Mouse (Mus musculus): Measurements from ENCODE around the gene Edaradd. TPM values are rescaled to one million over a fixed set of nuclear protein-coding genes. Genes with fewer than 3 reads are reported as not detected.
A peak's percentile ranks its signal among the peaks of the same experiment; 100 is the strongest.

Edaradd gene
- polyA plus RNA-seq (2014; fragmentation: Nextera tagmentation; extraction: Ambion mirVana), result 3.2 and 3.6 TPM in 2 replicates

GRCm38 (mm10) chr13:12519955-12520584 lies at the start of gene Edaradd:
Gene Edaradd (minus strand): TSS chr13:12520438.
- Histone ChIP-seq H3K27ac (replicated peaks; ENCODE audit: low read depth, low read length) (peak within 1 kb of the TSS; percentile 54), H3K4me1 (ENCODE audit: control insufficient read depth, insufficient read depth, low read length) (no peaks in the 10 kb centered on the region), H3K9me3 (ENCODE audit: control insufficient read depth, low read length) (no peaks in the 10 kb centered on the region), H3K4me2 (ENCODE audit: low read depth, low read length) (peak within 1 kb of the TSS; percentile 95), H3K4me3 (ENCODE audit: low read depth, low read length) (peak within 1 kb of the TSS; percentile 58), H3K36me3 (ENCODE audit: control insufficient read depth, insufficient read depth, low read length) (no peaks in the 10 kb centered on the region), H3K9ac (ENCODE audit: low read depth, low read length) (peak within 1 kb of the TSS; percentile 68), H3K27me3 (replicated peaks; ENCODE audit: control insufficient read depth, insufficient read depth, low read length) (no peaks in the 10 kb centered on the region)
- DNase-seq (ENCODE audit: low spot score), result peak; percentile 88
- peak; percentile 89 for ATAC-seq (ENCODE audit: low read depth)
- under 1% methylated on average over 35 of the region's 35 CpGs for WGBS

GRCm38 (mm10) chr13:12569741-12570140 lies 49.5 kb upstream of the Edaradd start:
- 0 out of 2 replicates have a peak, but pooled peaks cover 3% of the 10 kb centered on the region for H3K27me3 ChIP-seq (replicated peaks; ENCODE audit: control insufficient read depth, insufficient read depth, low read length)
- no peaks in the 10 kb centered on the region for H3K9me3 ChIP-seq (ENCODE audit: control insufficient read depth, low read length)
- no peak overlapping the region for H3K4me3 ChIP-seq (ENCODE audit: low read depth, low read length)
- no peak for DNase-seq (ENCODE audit: low spot score)
- no peak for ATAC-seq (ENCODE audit: low read depth)
- no peak overlapping the region for H3K9ac ChIP-seq (ENCODE audit: low read depth, low read length)
- no peak overlapping the region for H3K4me2 ChIP-seq (ENCODE audit: low read depth, low read length)
- H3K4me1 ChIP-seq (ENCODE audit: control insufficient read depth, insufficient read depth, low read length), result no peaks in the 10 kb centered on the region
- H3K27ac ChIP-seq (replicated peaks; ENCODE audit: low read depth, low read length), result no peak overlapping the region
- WGBS, result 79% methylated on average over 7 of the region's 7 CpGs
- H3K36me3 ChIP-seq (ENCODE audit: control insufficient read depth, insufficient read depth, low read length), result no peaks in the 10 kb centered on the region

GRCm38 (mm10) chr13:12568597-12569469 lies 48.6 kb upstream of the Edaradd start:
- H3K4me2 ChIP-seq (ENCODE audit: low read depth, low read length), result no peak overlapping the region
- no peak for ATAC-seq (ENCODE audit: low read depth)
- 69% methylated on average over 9 of the region's 9 CpGs for WGBS

GRCm38 (mm10) chr13:12567936-12568335 lies 47.7 kb upstream of the Edaradd start:
- 75% methylated on average over 1 of the region's 1 CpGs for WGBS
- Histone ChIP-seq H3K4me2 (ENCODE audit: low read depth, low read length) (no peak overlapping the region), H3K9ac (ENCODE audit: low read depth, low read length) (no peak overlapping the region), H3K9me3 (ENCODE audit: control insufficient read depth, low read length) (no peaks in the 10 kb centered on the region), H3K4me1 (ENCODE audit: control insufficient read depth, insufficient read depth, low read length) (no peaks in the 10 kb centered on the region), H3K27me3 (replicated peaks; ENCODE audit: control insufficient read depth, insufficient read depth, low read length) (0 out of 2 replicates have a peak, but pooled peaks cover 3% of the 10 kb centered on the region), H3K4me3 (ENCODE audit: low read depth, low read length) (no peak overlapping the region), H3K27ac (replicated peaks; ENCODE audit: low read depth, low read length) (no peak overlapping the region), H3K36me3 (ENCODE audit: control insufficient read depth, insufficient read depth, low read length) (no peaks in the 10 kb centered on the region)
- DNase-seq (ENCODE audit: low spot score) (no peak), ATAC-seq (ENCODE audit: low read depth) (no peak)

More at GRCm38 (mm10) chr13:12568597-12569469, 48.6 kb upstream of the Edaradd start:
- no peak for DNase-seq (ENCODE audit: low spot score)
- H3K36me3 ChIP-seq (ENCODE audit: control insufficient read depth, insufficient read depth, low read length), result no peaks in the 10 kb centered on the region
- H3K9me3 ChIP-seq (ENCODE audit: control insufficient read depth, low read length), result no peaks in the 10 kb centered on the region
- H3K4me1 ChIP-seq (ENCODE audit: control insufficient read depth, insufficient read depth, low read length), result no peaks in the 10 kb centered on the region
- H3K4me3 ChIP-seq (ENCODE audit: low read depth, low read length), result no peak overlapping the region
- no peak overlapping the region for H3K9ac ChIP-seq (ENCODE audit: low read depth, low read length)
- 0 out of 2 replicates have a peak, but pooled peaks cover 3% of the 10 kb centered on the region for H3K27me3 ChIP-seq (replicated peaks; ENCODE audit: control insufficient read depth, insufficient read depth, low read length)
- no peak overlapping the region for H3K27ac ChIP-seq (replicated peaks; ENCODE audit: low read depth, low read length)

- WGBS, result 0% methylated on average over 46 of the region's 73 CpGs
- ATAC-seq (ENCODE audit: low read depth), result peak; percentile 99
- Histone ChIP-seq H3K4me1 (ENCODE audit: control insufficient read depth, insufficient read depth, low read length) (no peaks in the 10 kb centered on the region), H3K4me2 (ENCODE audit: low read depth, low read length) (peak within 1 kb of the TSS; percentile 89), H3K36me3 (ENCODE audit: control insufficient read depth, insufficient read depth, low read length) (no peaks in the 10 kb centered on the region), H3K27me3 (replicated peaks; ENCODE audit: control insufficient read depth, insufficient read depth, low read length) (0 out of 2 replicates have a peak, but pooled peaks cover 3% of the 10 kb centered on the region), H3K9ac (ENCODE audit: low read depth, low read length) (peak within 1 kb of the TSS; percentile 73), H3K9me3 (ENCODE audit: control insufficient read depth, low read length) (no peaks in the 10 kb centered on the region), H3K4me3 (ENCODE audit: low read depth, low read length) (peak within 1 kb of the TSS; percentile 82), H3K27ac (replicated peaks; ENCODE audit: low read depth, low read length) (no peak within 1 kb of the TSS)
- peak; percentile 99 for DNase-seq (ENCODE audit: low spot score)
Observed at GRCm38 (mm10) chr13:12565621-12566390, 45.6 kb upstream of the Edaradd start, which contains the start of gene Ero1lb. Gene Ero1lb (plus strand): TSS chr13:12565874.

- 76% methylated on average over 4 of the region's 4 CpGs for WGBS
- no peak for ATAC-seq (ENCODE audit: low read depth)
- H3K27ac ChIP-seq (replicated peaks; ENCODE audit: low read depth, low read length), result no peak overlapping the region
- no peak for DNase-seq (ENCODE audit: low spot score)
- no peaks in the 10 kb centered on the region for H3K9me3 ChIP-seq (ENCODE audit: control insufficient read depth, low read length)
- no peak overlapping the region for H3K4me2 ChIP-seq (ENCODE audit: low read depth, low read length)
- H3K4me3 ChIP-seq (ENCODE audit: low read depth, low read length), result no peak overlapping the region
- H3K27me3 ChIP-seq (replicated peaks; ENCODE audit: control insufficient read depth, insufficient read depth, low read length), result 0 out of 2 replicates have a peak, but pooled peaks cover 3% of the 10 kb centered on the region
- no peak overlapping the region for H3K9ac ChIP-seq (ENCODE audit: low read depth, low read length)
- no peaks in the 10 kb centered on the region for H3K4me1 ChIP-seq (ENCODE audit: control insufficient read depth, insufficient read depth, low read length)
- H3K36me3 ChIP-seq (ENCODE audit: control insufficient read depth, insufficient read depth, low read length), result no peaks in the 10 kb centered on the region
Observed at GRCm38 (mm10) chr13:12562256-12562655, 42.0 kb upstream of the Edaradd start.

- H3K4me3 ChIP-seq (ENCODE audit: low read depth, low read length), result no peak overlapping the region
- no peak overlapping the region for H3K27ac ChIP-seq (replicated peaks; ENCODE audit: low read depth, low read length)
- H3K4me1 ChIP-seq (ENCODE audit: control insufficient read depth, insufficient read depth, low read length), result no peaks in the 10 kb centered on the region
- H3K9ac ChIP-seq (ENCODE audit: low read depth, low read length), result no peak overlapping the region
- ATAC-seq (ENCODE audit: low read depth) (no peak), DNase-seq (ENCODE audit: low spot score) (no peak)
- no peaks in the 10 kb centered on the region for H3K9me3 ChIP-seq (ENCODE audit: control insufficient read depth, low read length)
- H3K4me2 ChIP-seq (ENCODE audit: low read depth, low read length), result no peak overlapping the region
- 60% methylated on average over 2 of the region's 2 CpGs for WGBS
- 0 out of 2 replicates have a peak, but pooled peaks cover 3% of the 10 kb centered on the region for H3K27me3 ChIP-seq (replicated peaks; ENCODE audit: control insufficient read depth, insufficient read depth, low read length)
- no peaks in the 10 kb centered on the region for H3K36me3 ChIP-seq (ENCODE audit: control insufficient read depth, insufficient read depth, low read length)
Observed at GRCm38 (mm10) chr13:12561729-12562128, 41.5 kb upstream of the Edaradd start.

GRCm38 (mm10) chr13:12559462-12560120 lies 39.4 kb upstream of the Edaradd start:
- no peak overlapping the region for H3K4me2 ChIP-seq (ENCODE audit: low read depth, low read length)
- H3K4me1 ChIP-seq (ENCODE audit: control insufficient read depth, insufficient read depth, low read length), result no peaks in the 10 kb centered on the region
- no peaks in the 10 kb centered on the region for H3K36me3 ChIP-seq (ENCODE audit: control insufficient read depth, insufficient read depth, low read length)
- no peak overlapping the region for H3K27ac ChIP-seq (replicated peaks; ENCODE audit: low read depth, low read length)
- ATAC-seq (ENCODE audit: low read depth) (no peak), DNase-seq (ENCODE audit: low spot score) (no peak)
- WGBS, result 60% methylated on average over 6 of the region's 6 CpGs
- H3K9me3 ChIP-seq (ENCODE audit: control insufficient read depth, low read length), result no peaks in the 10 kb centered on the region
- H3K9ac ChIP-seq (ENCODE audit: low read depth, low read length), result no peak overlapping the region
- no peaks in the 10 kb centered on the region for H3K27me3 ChIP-seq (replicated peaks; ENCODE audit: control insufficient read depth, insufficient read depth, low read length)
- H3K4me3 ChIP-seq (ENCODE audit: low read depth, low read length), result no peak overlapping the region
